Mouse (Mus musculus) myocyte (in vitro differentiated cells): ENCODE results near the gene Cdc42ep5. TPM values are rescaled to one million over a fixed set of nuclear protein-coding genes. Genes with fewer than 3 reads are reported as not detected.

Experiments
- H3K27me3 ChIP-seq: one replicate; pipeline ENCODE4 v1.6.1; 2011; ENCODE audit not compliant: control insufficient read depth, insufficient read depth, insufficient read length
- H3K36me3 ChIP-seq: one replicate; pipeline ENCODE4 v1.6.1; 2011; ENCODE audit not compliant: control insufficient read depth, insufficient read depth
- H3K4me2 ChIP-seq: one replicate; pipeline ENCODE4 v1.6.1; 2011; ENCODE audit warnings: low read depth, control low read depth
- H3K4me3 ChIP-seq: one replicate; pipeline ENCODE4 v1.5.1; 2011; ENCODE audit warnings: mild to moderate bottlenecking, control low read depth, moderate library complexity
- H3K79me2 ChIP-seq: one replicate; pipeline ENCODE4 v1.6.1; 2011; ENCODE audit not compliant: control insufficient read depth, insufficient read depth
- H3ac ChIP-seq: one replicate; pipeline ENCODE4 v1.6.1; 2011; ENCODE audit not compliant: control insufficient read depth, insufficient read length
- CEBPB ChIP-seq: IDR thresholded peaks from 2 replicates; pipeline ENCODE4 v1.6.1; 2011; ENCODE audit warnings: mild to moderate bottlenecking, moderate library complexity; ENCODE audit not compliant: poor library complexity, insufficient read depth, severe bottlenecking
- E2F4 ChIP-seq: IDR thresholded peaks from one replicate; pipeline ENCODE4 v1.6.1; 2011; ENCODE audit warnings: mild to moderate bottlenecking, control low read depth, moderate library complexity; ENCODE audit not compliant: insufficient read depth
- MAX ChIP-seq: IDR thresholded peaks from one replicate; pipeline ENCODE4 v1.6.1; 2011; ENCODE audit warnings: low read depth, mild to moderate bottlenecking, control low read depth
- MYOD1 ChIP-seq, 3 experiments: IDR thresholded peaks; one replicate each; pipeline ENCODE4 v1.6.1; 2011; ENCODE audit warnings: control low read depth in 2 of 3, low read depth in 2 of 3, mild to moderate bottlenecking in 2 of 3, moderate library complexity in 1 of 3; ENCODE audit not compliant: insufficient read length in 2 of 3, control insufficient read depth in 1 of 3
- MYOG ChIP-seq, 3 experiments: IDR thresholded peaks; one replicate each; pipeline ENCODE4 v1.6.1; 2011; ENCODE audit warnings: control low read depth in 2 of 3, low read depth in 2 of 3, mild to moderate bottlenecking in 2 of 3; ENCODE audit not compliant: insufficient read length in 2 of 3, control insufficient read depth in 1 of 3, insufficient read depth in 1 of 3
- POLR2A ChIP-seq: IDR thresholded peaks from one replicate; pipeline ENCODE4 v1.6.1; 2011; ENCODE audit warnings: low read depth, mild to moderate bottlenecking, control low read depth, moderate library complexity; ENCODE audit not compliant: insufficient read length
- POLR2AphosphoS2 ChIP-seq: IDR thresholded peaks from one replicate; pipeline ENCODE4 v1.6.1; 2011; ENCODE audit warnings: low read depth, control low read depth; ENCODE audit not compliant: insufficient read length
- REST ChIP-seq: IDR thresholded peaks from one replicate; pipeline ENCODE4 v1.6.1; 2011; ENCODE audit warnings: mild to moderate bottlenecking, control low read depth, moderate library complexity; ENCODE audit not compliant: insufficient read depth, insufficient read length
- SRF ChIP-seq: IDR thresholded peaks from one replicate; pipeline ENCODE4 v1.6.1; 2011; ENCODE audit warnings: low read depth; ENCODE audit not compliant: control insufficient read depth, insufficient read length
- TCF12 ChIP-seq: IDR thresholded peaks from one replicate; pipeline ENCODE4 v1.6.1; 2011; ENCODE audit warnings: mild to moderate bottlenecking, control low read depth; ENCODE audit not compliant: poor library complexity, insufficient read depth, severe bottlenecking
- TCF3 ChIP-seq: IDR thresholded peaks from one replicate; pipeline ENCODE4 v1.6.1; 2011; ENCODE audit warnings: low read depth, control low read depth; ENCODE audit not compliant: insufficient read length
- USF1 ChIP-seq: IDR thresholded peaks from one replicate; pipeline ENCODE4 v1.6.1; 2011; ENCODE audit warnings: low read depth, mild to moderate bottlenecking, control low read depth, moderate library complexity
- polyA plus RNA-seq: library from polyadenylated mRNA; unstranded; fragments of >200 nt; fragmentation: generic; extraction: Trizol; gene quantifications from one replicate; pipeline ENCODE4 v1.2.1, GENCODE M21; 2012; ENCODE audit warnings: missing spikeins

The Cdc42ep5 gene
- polyA plus RNA-seq, 1 experiment, result 26.5 TPM

- H3K79me2 ChIP-seq, result no peaks in the 10 kb centered on the region
- TF ChIP-seq MAX (no peak), REST (no peak), MYOG (IDR thresholded peaks at IDR 0.05; ENCODE audit: control insufficient read depth in 1 of 3, insufficient read depth in 1 of 3, insufficient read length in 2 of 3, low read depth in 2 of 3) (no peak), MYOD1 (IDR thresholded peaks at IDR 0.05; ENCODE audit: control insufficient read depth in 1 of 3, insufficient read length in 2 of 3, low read depth in 2 of 3) (no peak), TCF12 (no peak), SRF (no peak), E2F4 (no peak), POLR2A (no peak), TCF3 (no peak), POLR2AphosphoS2 (no peak), CEBPB (no peak), USF1 (no peak)
- no peaks in the 10 kb centered on the region for H3K27me3 ChIP-seq
- no peak overlapping the region for H3K4me3 ChIP-seq
- H3K4me2 ChIP-seq, result no peak overlapping the region
- no peaks in the 10 kb centered on the region for H3K36me3 ChIP-seq
- no peak overlapping the region for H3ac ChIP-seq
Measured at GRCm38 (mm10) chr7:4154356-4154755, 10.3 kb downstream of the Cdc42ep5 start.

GRCm38 (mm10) chr7:4151241-4151640 lies 13.4 kb downstream of the Cdc42ep5 start:
- H3K4me2 ChIP-seq, result no peak overlapping the region
- no peak overlapping the region for H3ac ChIP-seq
- no peak overlapping the region for H3K4me3 ChIP-seq

GRCm38 (mm10) chr7:4150811-4151221 lies 13.8 kb downstream of the Cdc42ep5 start:
- Histone ChIP-seq H3ac (no peak overlapping the region), H3K27me3 (no peaks in the 10 kb centered on the region), H3K36me3 (peaks cover 4% of the 10 kb centered on the region), H3K4me2 (no peak overlapping the region), H3K4me3 (no peak overlapping the region), H3K79me2 (no peaks in the 10 kb centered on the region)
- TF ChIP-seq TCF3, result no peak
- TF ChIP-seq MYOD1 (IDR thresholded peaks at IDR 0.05; ENCODE audit: control insufficient read depth in 1 of 3, insufficient read length in 2 of 3, low read depth in 2 of 3), result peak in 1 of 3 experiments; percentile 16
- peak in 1 of 3 experiments; percentile 22 for TF ChIP-seq MYOG (IDR thresholded peaks at IDR 0.05; ENCODE audit: control insufficient read depth in 1 of 3, insufficient read depth in 1 of 3, insufficient read length in 2 of 3, low read depth in 2 of 3)
- no peak for TF ChIP-seq E2F4

More at GRCm38 (mm10) chr7:4151241-4151640, 13.4 kb downstream of the Cdc42ep5 start:
- no peaks in the 10 kb centered on the region for H3K27me3 ChIP-seq
- no peaks in the 10 kb centered on the region for H3K79me2 ChIP-seq
- H3K36me3 ChIP-seq, result peaks cover 1% of the 10 kb centered on the region
- no peak for TF ChIP-seq MYOD1 (IDR thresholded peaks at IDR 0.05; ENCODE audit: control insufficient read depth in 1 of 3, insufficient read length in 2 of 3, low read depth in 2 of 3)
- TF ChIP-seq SRF, result no peak
- no peak for TF ChIP-seq MYOG (IDR thresholded peaks at IDR 0.05; ENCODE audit: control insufficient read depth in 1 of 3, insufficient read depth in 1 of 3, insufficient read length in 2 of 3, low read depth in 2 of 3)

GRCm38 (mm10) chr7:4150059-4150541 lies 14.6 kb downstream of the Cdc42ep5 start, which contains the start of gene Leng9:
Leng9 (minus strand) TSS chr7:4150374.
- Histone ChIP-seq H3ac (peak within 1 kb of the TSS; percentile 58), H3K27me3 (no peaks in the 10 kb centered on the region), H3K79me2 (no peaks in the 10 kb centered on the region), H3K4me2 (peak within 1 kb of the TSS; percentile 73), H3K36me3 (peaks cover 8% of the 10 kb centered on the region), H3K4me3 (peak within 1 kb of the TSS; percentile 76)
- TF ChIP-seq MYOG (IDR thresholded peaks at IDR 0.05; ENCODE audit: control insufficient read depth in 1 of 3, insufficient read depth in 1 of 3, insufficient read length in 2 of 3, low read depth in 2 of 3) (no peak), MYOD1 (IDR thresholded peaks at IDR 0.05; ENCODE audit: control insufficient read depth in 1 of 3, insufficient read length in 2 of 3, low read depth in 2 of 3) (no peak)

GRCm38 (mm10) chr7:4149209-4150054 lies 15.2 kb downstream of the Cdc42ep5 start:
- no peaks in the 10 kb centered on the region for H3K27me3 ChIP-seq
- H3ac ChIP-seq, result peak overlapping the region; percentile 58
- peaks cover 9% of the 10 kb centered on the region for H3K36me3 ChIP-seq
- H3K79me2 ChIP-seq, result no peaks in the 10 kb centered on the region
- TF ChIP-seq CEBPB, result peak; percentile 85
- TF ChIP-seq POLR2AphosphoS2, result peak; percentile 94
- no peak for TF ChIP-seq TCF12
- peak in 1 of 3 experiments; percentile 24 for TF ChIP-seq MYOG (IDR thresholded peaks at IDR 0.05; ENCODE audit: control insufficient read depth in 1 of 3, insufficient read depth in 1 of 3, insufficient read length in 2 of 3, low read depth in 2 of 3)
- peak; percentile 82 for TF ChIP-seq POLR2A
- peak overlapping the region; percentile 76 for H3K4me3 ChIP-seq
- H3K4me2 ChIP-seq, result peak overlapping the region; percentile 73
